Mouse (Mus musculus): ENCODE measurements around the gene Uggt1. TPM values are rescaled to one million over a fixed set of nuclear protein-coding genes. Genes with fewer than 3 reads are reported as not detected.

Uggt1 gene
- polyA plus RNA-seq, 1 experiment from 2014 or later = 52.5 TPM

GRCm38 (mm10) chr1:36140311-36140710 is 104.2 kb downstream of the Uggt1 start:
- H3K36me3 ChIP-seq = peaks cover 56% of the 10 kb centered on the region
- WGBS = 96% methylated on average over 15 of the region's 15 CpGs

GRCm38 (mm10) chr1:36134584-36134983 is 109.9 kb downstream of the Uggt1 start:
- no peak overlapping the region for H3K4me3 ChIP-seq
- 0 out of 2 replicates have a peak, but pooled peaks cover 3% of the 10 kb centered on the region for H3K36me3 ChIP-seq
- no peak overlapping the region for H3K27ac ChIP-seq (replicated peaks)
- H3K9me3 ChIP-seq (replicated peaks) = no peaks in the 10 kb centered on the region
- no peaks in the 10 kb centered on the region for H3K4me1 ChIP-seq
- WGBS = 0% methylated on average over 3 of the region's 3 CpGs
- H3K27me3 ChIP-seq (ENCODE audit: low read depth, poor library complexity, severe bottlenecking) = no peaks in the 10 kb centered on the region
- peak; percentile 63 for DNase-seq (ENCODE audit: low spot score)

More at GRCm38 (mm10) chr1:36140311-36140710, 104.2 kb downstream of the Uggt1 start:
- Histone ChIP-seq H3K4me3 (no peak overlapping the region), H3K4me1 (no peaks in the 10 kb centered on the region), H3K27me3 (ENCODE audit: low read depth, poor library complexity, severe bottlenecking) (no peaks in the 10 kb centered on the region), H3K9me3 (replicated peaks) (no peaks in the 10 kb centered on the region), H3K27ac (replicated peaks) (no peak overlapping the region)
- DNase-seq (ENCODE audit: low spot score) = no peak

- no peaks in the 10 kb centered on the region for H3K4me1 ChIP-seq
- no peak overlapping the region for H3K27ac ChIP-seq (replicated peaks)
- WGBS = 77% methylated on average over 3 of the region's 3 CpGs
- H3K9me3 ChIP-seq (replicated peaks) = no peaks in the 10 kb centered on the region
- no peaks in the 10 kb centered on the region for H3K36me3 ChIP-seq
- no peak for DNase-seq (ENCODE audit: low spot score)
- H3K4me3 ChIP-seq = no peak overlapping the region
- H3K27me3 ChIP-seq (ENCODE audit: low read depth, poor library complexity, severe bottlenecking) = no peaks in the 10 kb centered on the region
Measured at GRCm38 (mm10) chr1:36133647-36134046, 110.9 kb downstream of the Uggt1 start.

- 84% methylated on average over 8 of the region's 8 CpGs for WGBS
- H3K9me3 ChIP-seq (replicated peaks) = no peaks in the 10 kb centered on the region
- no peak for DNase-seq (ENCODE audit: low spot score)
- H3K27ac ChIP-seq (replicated peaks) = 0 out of 2 replicates have a peak overlapping the region, but pooled peaks have one; percentile 14
- no peak overlapping the region for H3K4me3 ChIP-seq
- no peaks in the 10 kb centered on the region for H3K4me1 ChIP-seq
- no peaks in the 10 kb centered on the region for H3K27me3 ChIP-seq (ENCODE audit: low read depth, poor library complexity, severe bottlenecking)
- no peaks in the 10 kb centered on the region for H3K36me3 ChIP-seq
Measured at GRCm38 (mm10) chr1:36133041-36133440, 111.5 kb downstream of the Uggt1 start.

GRCm38 (mm10) chr1:36132211-36132610 is 112.3 kb downstream of the Uggt1 start:
- Histone ChIP-seq H3K36me3 (no peaks in the 10 kb centered on the region), H3K27me3 (ENCODE audit: low read depth, poor library complexity, severe bottlenecking) (no peaks in the 10 kb centered on the region), H3K9me3 (replicated peaks) (no peaks in the 10 kb centered on the region), H3K27ac (replicated peaks) (no peak overlapping the region), H3K4me1 (no peaks in the 10 kb centered on the region), H3K4me3 (no peak overlapping the region)
- DNase-seq (ENCODE audit: low spot score) = no peak
- 78% methylated on average over 4 of the region's 4 CpGs for WGBS

- no peak for DNase-seq (ENCODE audit: low spot score)
- WGBS = 81% methylated on average over 8 of the region's 8 CpGs
Measured at GRCm38 (mm10) chr1:36131766-36132165, 112.8 kb downstream of the Uggt1 start.

GRCm38 (mm10) chr1:36131154-36131553 is 113.4 kb downstream of the Uggt1 start:
- H3K36me3 ChIP-seq = no peaks in the 10 kb centered on the region
- no peak for DNase-seq (ENCODE audit: low spot score)
- no peaks in the 10 kb centered on the region for H3K27me3 ChIP-seq (ENCODE audit: low read depth, poor library complexity, severe bottlenecking)
- no peaks in the 10 kb centered on the region for H3K4me1 ChIP-seq
- no peak overlapping the region for H3K27ac ChIP-seq (replicated peaks)
- no peaks in the 10 kb centered on the region for H3K9me3 ChIP-seq (replicated peaks)
- WGBS = 66% methylated on average over 4 of the region's 4 CpGs
- no peak overlapping the region for H3K4me3 ChIP-seq

More at GRCm38 (mm10) chr1:36131766-36132165, 112.8 kb downstream of the Uggt1 start:
- Histone ChIP-seq H3K27me3 (ENCODE audit: low read depth, poor library complexity, severe bottlenecking) (no peaks in the 10 kb centered on the region), H3K9me3 (replicated peaks) (no peaks in the 10 kb centered on the region), H3K4me1 (no peaks in the 10 kb centered on the region), H3K27ac (replicated peaks) (no peak overlapping the region), H3K4me3 (no peak overlapping the region), H3K36me3 (no peaks in the 10 kb centered on the region)

- Histone ChIP-seq H3K36me3 (no peaks in the 10 kb centered on the region), H3K27ac (replicated peaks) (no peak overlapping the region), H3K27me3 (ENCODE audit: low read depth, poor library complexity, severe bottlenecking) (no peaks in the 10 kb centered on the region), H3K4me1 (no peaks in the 10 kb centered on the region), H3K9me3 (replicated peaks) (no peaks in the 10 kb centered on the region), H3K4me3 (no peak overlapping the region)
- no peak for DNase-seq (ENCODE audit: low spot score)
- 87% methylated on average over 4 of the region's 4 CpGs for WGBS
Measured at GRCm38 (mm10) chr1:36130307-36131035, 114.0 kb downstream of the Uggt1 start.

- Histone ChIP-seq H3K9me3 (replicated peaks) (no peaks in the 10 kb centered on the region), H3K27ac (replicated peaks) (no peak overlapping the region), H3K27me3 (ENCODE audit: low read depth, poor library complexity, severe bottlenecking) (no peaks in the 10 kb centered on the region), H3K4me3 (no peak overlapping the region), H3K36me3 (no peaks in the 10 kb centered on the region), H3K4me1 (no peaks in the 10 kb centered on the region)
- DNase-seq (ENCODE audit: low spot score) = no peak
- WGBS = 92% methylated on average over 8 of the region's 8 CpGs
Measured at GRCm38 (mm10) chr1:36129881-36130280, 114.6 kb downstream of the Uggt1 start.

GRCm38 (mm10) chr1:36129126-36129525 is 115.4 kb downstream of the Uggt1 start:
- no peaks in the 10 kb centered on the region; the same call in 1 of the 2 replicates for H3K9me3 ChIP-seq (replicated peaks)
- 80% methylated on average over 4 of the region's 4 CpGs for WGBS
- no peak overlapping the region for H3K4me3 ChIP-seq
- H3K4me1 ChIP-seq = no peaks in the 10 kb centered on the region
- no peak overlapping the region for H3K27ac ChIP-seq (replicated peaks)
- no peaks in the 10 kb centered on the region for H3K36me3 ChIP-seq
- H3K27me3 ChIP-seq (ENCODE audit: low read depth, poor library complexity, severe bottlenecking) = no peaks in the 10 kb centered on the region
- no peak for DNase-seq (ENCODE audit: low spot score)

GRCm38 (mm10) chr1:36125076-36125475 is 119.4 kb downstream of the Uggt1 start:
- Histone ChIP-seq H3K27me3 (ENCODE audit: low read depth, poor library complexity, severe bottlenecking) (no peaks in the 10 kb centered on the region), H3K27ac (replicated peaks) (no peak overlapping the region), H3K36me3 (no peaks in the 10 kb centered on the region), H3K4me1 (no peaks in the 10 kb centered on the region), H3K4me3 (no peak overlapping the region), H3K9me3 (replicated peaks) (no peaks in the 10 kb centered on the region; the same call in 1 of the 2 replicates)
- no peak for DNase-seq (ENCODE audit: low spot score)
- WGBS = 85% methylated on average over 7 of the region's 7 CpGs

- Histone ChIP-seq H3K9me3 (replicated peaks) (no peaks in the 10 kb centered on the region; the same call in 1 of the 2 replicates), H3K4me3 (no peak overlapping the region), H3K4me1 (no peaks in the 10 kb centered on the region), H3K27me3 (ENCODE audit: low read depth, poor library complexity, severe bottlenecking) (no peaks in the 10 kb centered on the region), H3K36me3 (no peaks in the 10 kb centered on the region), H3K27ac (replicated peaks) (no peak overlapping the region)
- 83% methylated on average over 8 of the region's 8 CpGs for WGBS
- DNase-seq (ENCODE audit: low spot score) = no peak
Measured at GRCm38 (mm10) chr1:36121172-36121571, 123.3 kb downstream of the Uggt1 start.

- peaks cover 5% of the 10 kb centered on the region; the same call in 1 of the 2 replicates for H3K4me1 ChIP-seq
- no peaks in the 10 kb centered on the region; the same call in 1 of the 2 replicates for H3K9me3 ChIP-seq (replicated peaks)
- no peaks in the 10 kb centered on the region for H3K27me3 ChIP-seq (ENCODE audit: low read depth, poor library complexity, severe bottlenecking)
- H3K36me3 ChIP-seq = no peaks in the 10 kb centered on the region
- DNase-seq (ENCODE audit: low spot score) = no peak
- no peak overlapping the region for H3K27ac ChIP-seq (replicated peaks)
- no peak overlapping the region for H3K4me3 ChIP-seq
- WGBS = 90% methylated on average over 4 of the region's 4 CpGs
Measured at GRCm38 (mm10) chr1:36119426-36119825, 125.1 kb downstream of the Uggt1 start.

All from midbrain, embryonic 10.5 days (tissue).